Mouse (Mus musculus) ES-Bruce4 (cell line): ENCODE data around the gene Hnrnpa3. TPM values are rescaled to one million over a fixed set of nuclear protein-coding genes. Genes with fewer than 3 reads are reported as not detected.

Experiments used
- H3K27ac ChIP-seq: 2 replicates; pipeline ENCODE4 v1.5.1; 2012; ENCODE audit warnings: low read length, inconsistent platforms; ENCODE audit not compliant: insufficient read depth
- H3K27me3 ChIP-seq: 2 replicates; pipeline ENCODE4 v1.6.1; 2012; ENCODE audit warnings: mild to moderate bottlenecking, low read length, inconsistent platforms; ENCODE audit not compliant: control insufficient read depth, poor library complexity, insufficient read depth, severe bottlenecking
- H3K36me3 ChIP-seq: 2 replicates; pipeline ENCODE4 v1.6.1; 2012; ENCODE audit warnings: inconsistent platforms, mild to moderate bottlenecking, low read length, moderate library complexity; ENCODE audit not compliant: control insufficient read depth, poor library complexity, insufficient read depth, severe bottlenecking
- H3K4me1 ChIP-seq: one replicate; pipeline ENCODE4 v1.8.1; 2011; ENCODE audit warnings: low read length; ENCODE audit not compliant: control insufficient read depth, insufficient read depth
- H3K4me3 ChIP-seq: 2 replicates; pipeline ENCODE4 v1.5.1; 2011; ENCODE audit warnings: low read depth, mild to moderate bottlenecking, low read length
- H3K9ac ChIP-seq: 2 replicates; pipeline ENCODE4 v1.6.1; 2012; ENCODE audit warnings: low read depth, mild to moderate bottlenecking, inconsistent platforms; ENCODE audit not compliant: poor library complexity, severe bottlenecking
- H3K9me3 ChIP-seq: replicated peaks from 2 replicates; pipeline ENCODE4 v1.6.1; 2012; ENCODE audit warnings: mild to moderate bottlenecking, low read length, inconsistent platforms; ENCODE audit not compliant: control insufficient read depth, poor library complexity, insufficient read depth, severe bottlenecking
- CTCF ChIP-seq: IDR thresholded peaks from one replicate; pipeline ENCODE4 v1.8.1; 2011; ENCODE audit warnings: low read depth, low read length
- EP300 ChIP-seq: IDR thresholded peaks from 2 replicates; pipeline ENCODE4 v1.6.1; 2011; ENCODE audit warnings: low read depth, low read length; ENCODE audit not compliant: insufficient read depth
- POLR2A ChIP-seq: IDR thresholded peaks from one replicate; pipeline ENCODE4 v1.8.1; 2011; ENCODE audit warnings: low read length; ENCODE audit not compliant: insufficient read depth
- polyA plus RNA-seq: library from polyadenylated mRNA; stranded (reverse); fragments of >200 nt; gene quantifications from 2 replicates; pipeline ENCODE4 v1.2.4, GENCODE M21; 2011; ENCODE audit warnings: low read depth; ENCODE audit not compliant: missing spikeins, insufficient read depth, insufficient read length

Gene Hnrnpa3
- polyA plus RNA-seq, 1 experiment = 839 TPM

DNA sequence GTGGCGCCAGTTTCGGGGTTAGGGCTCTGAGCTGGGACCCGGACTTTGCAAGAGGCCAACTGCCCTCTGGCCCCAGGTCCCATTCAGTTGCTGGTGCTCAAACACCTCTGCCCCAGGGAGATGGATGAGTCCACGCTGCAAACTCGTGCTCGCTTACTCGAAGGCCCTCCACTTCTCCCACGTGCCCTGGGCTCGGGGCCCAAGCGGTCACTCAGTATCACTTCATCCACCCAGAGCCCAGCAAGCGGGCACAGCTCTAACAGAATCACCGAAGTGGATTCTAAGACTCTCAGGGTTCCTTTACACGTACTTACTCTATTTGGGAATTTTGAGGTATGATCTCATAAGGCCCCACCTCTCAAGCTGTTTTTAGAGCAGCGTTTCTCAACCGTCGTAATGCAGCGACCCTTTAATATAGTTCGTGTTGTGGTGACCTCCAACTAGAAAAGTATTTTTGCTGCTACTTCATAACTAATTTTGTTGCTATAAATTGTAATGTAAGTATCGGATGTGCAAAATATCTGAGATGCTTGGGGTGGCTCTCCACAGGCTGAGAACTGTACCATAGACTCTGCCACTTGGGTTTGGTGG, 46.2 kb downstream of the Hnrnpa3 start:
- H3K9ac ChIP-seq = peak overlapping the region; percentile 71
- peaks cover 3% of the 10 kb centered on the region; the same call in 1 of the 2 replicates for H3K36me3 ChIP-seq
- peaks cover 5% of the 10 kb centered on the region; the same call in 1 of the 2 replicates for H3K9me3 ChIP-seq
- peak overlapping the region; percentile 66 for H3K4me3 ChIP-seq
- H3K27me3 ChIP-seq = no peaks in the 10 kb centered on the region
- H3K27ac ChIP-seq = peak overlapping the region; percentile 82
- TF ChIP-seq POLR2A = no peak
- TF ChIP-seq CTCF = no peak
- TF ChIP-seq EP300 = no peak
- H3K4me1 ChIP-seq = no peaks in the 10 kb centered on the region

DNA sequence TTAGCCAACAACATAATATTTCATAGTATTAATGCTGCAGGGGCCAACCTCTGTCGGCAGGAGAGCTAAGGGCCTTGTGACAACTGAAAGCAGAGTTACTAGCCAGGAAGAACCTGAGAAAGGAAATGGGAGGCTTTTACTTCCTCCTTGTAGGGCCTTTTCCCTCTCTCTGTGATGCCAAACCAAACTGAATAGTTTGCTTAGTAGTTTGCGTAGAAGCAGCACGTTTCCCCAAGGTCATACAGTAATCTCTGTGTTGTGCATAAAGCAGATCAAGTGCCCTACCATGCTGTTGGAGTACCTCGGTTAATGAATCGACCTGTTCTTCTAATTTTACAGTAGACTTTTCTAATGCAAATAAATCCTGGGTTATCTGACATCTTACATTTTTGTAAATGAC, 47.4 kb downstream of the Hnrnpa3 start:
- no peaks in the 10 kb centered on the region; the same call in 1 of the 2 replicates for H3K36me3 ChIP-seq
- peaks cover 5% of the 10 kb centered on the region; the same call in 1 of the 2 replicates for H3K9me3 ChIP-seq
- no peaks in the 10 kb centered on the region for H3K27me3 ChIP-seq
- peak overlapping the region; percentile 88 for H3K27ac ChIP-seq
- no peaks in the 10 kb centered on the region for H3K4me1 ChIP-seq
- peak overlapping the region; percentile 4; the same call in 1 of the 2 replicates for H3K4me3 ChIP-seq
- H3K9ac ChIP-seq = peak overlapping the region; percentile 71; the same call in 1 of the 2 replicates
- TF ChIP-seq CTCF (no peak), EP300 (no peak), POLR2A (no peak)

DNA sequence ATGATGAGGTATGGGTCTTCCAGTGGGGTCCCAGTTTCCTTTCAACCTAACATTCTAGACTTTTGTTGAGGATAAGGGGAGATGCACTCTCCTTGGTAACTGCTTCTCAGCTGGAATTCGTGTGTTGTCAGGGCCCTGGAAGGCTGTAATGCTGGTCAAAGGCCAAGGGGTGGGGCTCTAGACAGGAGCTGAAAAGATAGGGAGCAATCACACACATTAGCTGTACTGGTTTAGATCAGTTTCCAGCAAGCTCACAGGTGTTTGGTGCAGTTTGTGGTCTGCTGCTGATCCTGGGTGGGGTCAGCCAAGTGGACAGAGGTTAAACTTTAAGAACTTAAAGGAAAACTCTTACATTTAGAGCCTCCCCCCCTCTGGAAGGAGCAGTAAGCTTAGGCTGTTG, 48.4 kb downstream of the Hnrnpa3 start:
- no peaks in the 10 kb centered on the region for H3K4me1 ChIP-seq

DNA sequence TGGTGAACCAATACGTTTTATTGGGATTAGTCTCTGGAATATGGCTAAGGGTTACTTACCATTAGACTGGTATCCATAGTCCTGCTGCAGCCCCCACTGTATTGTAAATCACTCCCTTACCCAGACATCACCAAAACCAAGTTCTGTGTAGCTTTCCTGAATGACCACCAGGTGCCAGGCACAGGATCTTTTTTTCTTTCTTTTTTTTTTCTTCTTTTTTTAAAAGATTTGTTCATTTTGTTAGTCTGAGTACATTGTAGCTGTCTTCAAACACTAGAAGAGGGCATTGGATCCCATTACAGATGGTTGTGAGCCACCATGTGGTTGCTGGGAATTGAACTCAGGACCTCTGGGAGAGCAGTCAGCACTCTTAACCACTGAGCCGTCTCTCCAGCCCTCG, 54.0 kb downstream of the Hnrnpa3 start:
- Histone ChIP-seq H3K4me3 (no peak overlapping the region), H3K36me3 (no peaks in the 10 kb centered on the region), H3K9me3 (peaks cover 5% of the 10 kb centered on the region; the same call in 1 of the 2 replicates), H3K27ac (no peak overlapping the region), H3K27me3 (no peaks in the 10 kb centered on the region), H3K4me1 (no peaks in the 10 kb centered on the region), H3K9ac (no peak overlapping the region)
- no peak for TF ChIP-seq POLR2A
- no peak for TF ChIP-seq CTCF
- TF ChIP-seq EP300 = no peak

More for the DNA sequence above, 48.4 kb downstream of the Hnrnpa3 start:
- Histone ChIP-seq H3K9ac (no peak overlapping the region), H3K9me3 (peaks cover 5% of the 10 kb centered on the region; the same call in 1 of the 2 replicates), H3K4me3 (no peak overlapping the region), H3K36me3 (no peaks in the 10 kb centered on the region), H3K27me3 (no peaks in the 10 kb centered on the region), H3K27ac (peak overlapping the region; percentile 88; the same call in 1 of the 2 replicates)
- TF ChIP-seq POLR2A (no peak), EP300 (0 out of 2 replicates have a peak, but pooled peaks have one; percentile 24), CTCF (peak; percentile 33)

DNA sequence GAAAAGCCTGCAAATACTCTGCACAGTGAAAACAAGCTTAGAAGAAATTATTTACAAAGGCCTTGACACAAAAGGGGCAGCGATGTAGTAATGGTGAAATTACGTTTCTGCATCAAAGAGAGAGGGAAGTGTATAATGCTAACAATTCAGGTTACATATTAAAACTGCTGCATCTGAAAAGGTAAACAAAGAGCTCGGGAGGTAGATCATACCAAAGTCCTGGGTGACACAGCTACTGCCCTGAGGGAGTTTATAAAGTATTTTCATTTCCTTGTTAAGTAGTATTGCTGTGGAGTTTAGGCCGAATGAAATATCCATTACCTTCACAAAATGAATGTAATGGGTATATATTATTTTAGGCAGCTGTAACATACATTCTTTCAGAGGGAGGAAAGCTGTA, 55.7 kb downstream of the Hnrnpa3 start:
- Histone ChIP-seq H3K4me3 (no peak overlapping the region), H3K27me3 (no peaks in the 10 kb centered on the region), H3K36me3 (no peaks in the 10 kb centered on the region), H3K27ac (no peak overlapping the region), H3K9me3 (no peaks in the 10 kb centered on the region), H3K9ac (no peak overlapping the region), H3K4me1 (no peaks in the 10 kb centered on the region)
- no peak for TF ChIP-seq CTCF
- TF ChIP-seq EP300 = no peak
- TF ChIP-seq POLR2A = no peak

DNA sequence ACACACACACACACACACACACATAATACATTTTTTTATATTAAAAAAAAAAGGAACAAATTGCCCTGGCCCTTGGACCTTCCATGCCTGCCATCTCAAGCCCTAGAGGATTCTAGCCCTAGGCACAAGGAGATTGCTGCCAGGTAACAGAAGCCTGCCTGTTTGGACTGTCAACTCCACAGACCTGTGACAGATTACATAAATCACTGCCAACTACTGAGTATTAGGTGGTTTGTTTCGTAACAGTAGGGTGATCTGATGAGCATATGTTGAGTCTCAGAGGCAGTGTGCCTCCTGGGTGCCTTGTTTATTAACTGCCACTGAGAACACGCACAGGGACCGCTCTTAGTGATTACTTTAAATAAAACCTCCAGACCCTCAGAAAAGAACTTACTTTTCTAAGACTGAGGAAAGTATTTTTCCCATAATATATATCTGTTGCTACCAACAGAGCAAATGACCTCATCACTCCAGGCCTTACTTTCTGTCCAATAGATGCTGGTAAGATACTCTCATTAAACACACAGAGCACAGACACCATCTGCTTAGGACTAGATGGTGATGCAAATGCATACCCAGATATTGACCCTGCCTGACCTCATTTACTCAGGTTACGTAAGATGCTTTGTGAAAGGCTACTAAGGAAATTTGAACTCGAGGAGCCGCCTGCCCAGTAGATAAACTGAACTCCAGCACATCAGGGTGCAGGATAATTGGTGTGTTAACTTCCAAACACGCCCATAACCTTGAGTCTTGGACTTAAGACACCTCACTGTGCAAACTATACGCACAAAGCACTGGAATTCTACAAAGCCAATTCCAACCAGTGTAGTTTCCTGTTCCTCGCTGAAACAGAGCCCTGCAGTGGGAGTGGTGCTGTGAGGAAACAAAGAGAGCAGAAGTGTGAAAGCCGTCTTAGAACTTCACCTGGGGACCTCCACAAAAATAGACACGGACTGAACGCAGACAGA, 57.3 kb downstream of the Hnrnpa3 start:
- Histone ChIP-seq H3K27me3 (no peaks in the 10 kb centered on the region), H3K9me3 (no peaks in the 10 kb centered on the region), H3K36me3 (no peaks in the 10 kb centered on the region), H3K9ac (no peak overlapping the region), H3K27ac (peak overlapping the region; percentile 70), H3K4me3 (no peak overlapping the region), H3K4me1 (no peaks in the 10 kb centered on the region)
- TF ChIP-seq POLR2A = no peak
- TF ChIP-seq CTCF = no peak
- no peak for TF ChIP-seq EP300

Other genes starting within 250 kb of the Hnrnpa3 start
- 103 and 105 TPM in 2 replicates for gene Nfe2l2, start 45.4 kb downstream of the Hnrnpa3 start, polyA plus RNA-seq
- 99.7 and 130 TPM in 2 replicates for gene Agps, start 172.9 kb downstream of the Hnrnpa3 start, polyA plus RNA-seq